Mouse (Mus musculus): ENCODE results near the gene Mrgbp. TPM values are rescaled to one million over a fixed set of nuclear protein-coding genes. Genes with fewer than 3 reads are reported as not detected.

The Mrgbp gene
- polyA plus RNA-seq (2016; fragmentation: Nextera tagmentation; extraction: Ambion mirVana), result 38.9 and 45.5 TPM in 2 replicates

GRCm38 (mm10) chr2:180581002-180581401 lies at the start of gene Mrgbp:
Mrgbp (plus strand) TSS chr2:180581304.
- Histone ChIP-seq H3K4me3 (no peak within 1 kb of the TSS), H3K9me3 (no peaks in the 10 kb centered on the region), H3K9ac (no peak within 1 kb of the TSS), H3K27ac (no peak within 1 kb of the TSS), H3K27me3 (replicated peaks) (no peaks in the 10 kb centered on the region), H3K4me1 (peaks cover 17% of the 10 kb centered on the region), H3K36me3 (peaks cover 13% of the 10 kb centered on the region), H3K4me2 (replicated peaks) (peak within 1 kb of the TSS; percentile 97; the same call in 1 of the 2 replicates)
- 78% methylated on average over 3 of the region's 3 CpGs for WGBS
- ATAC-seq (ENCODE audit: low FRiP score, low read depth), result no peak

GRCm38 (mm10) chr2:180531671-180532385 lies 49.3 kb upstream of the Mrgbp start:
- no peak overlapping the region for H3K4me2 ChIP-seq (replicated peaks)
- H3K4me1 ChIP-seq, result peaks cover 12% of the 10 kb centered on the region
- no peaks in the 10 kb centered on the region for H3K36me3 ChIP-seq
- H3K27ac ChIP-seq, result no peak overlapping the region
- WGBS, result 63% methylated on average over 7 of the region's 7 CpGs
- no peak for ATAC-seq (ENCODE audit: low FRiP score, low read depth)
- no peak overlapping the region for H3K4me3 ChIP-seq
- no peak overlapping the region for H3K9ac ChIP-seq
- H3K27me3 ChIP-seq (replicated peaks), result 0 out of 2 replicates have a peak, but pooled peaks cover 11% of the 10 kb centered on the region
- H3K9me3 ChIP-seq, result no peaks in the 10 kb centered on the region

- Histone ChIP-seq H3K9ac (no peak overlapping the region), H3K9me3 (no peaks in the 10 kb centered on the region), H3K4me1 (peaks cover 12% of the 10 kb centered on the region), H3K27ac (no peak overlapping the region), H3K27me3 (replicated peaks) (0 out of 2 replicates have a peak, but pooled peaks cover 11% of the 10 kb centered on the region), H3K4me3 (no peak overlapping the region), H3K4me2 (replicated peaks) (no peak overlapping the region), H3K36me3 (no peaks in the 10 kb centered on the region)
- no peak for ATAC-seq (ENCODE audit: low FRiP score, low read depth)
- 60% methylated on average over 6 of the region's 6 CpGs for WGBS
Observed at GRCm38 (mm10) chr2:180532386-180532995, 48.6 kb upstream of the Mrgbp start.

- Histone ChIP-seq H3K27ac (no peak overlapping the region), H3K4me1 (peaks cover 12% of the 10 kb centered on the region), H3K36me3 (no peaks in the 10 kb centered on the region), H3K4me3 (no peak overlapping the region), H3K4me2 (replicated peaks) (no peak overlapping the region), H3K27me3 (replicated peaks) (0 out of 2 replicates have a peak, but pooled peaks cover 4% of the 10 kb centered on the region), H3K9me3 (no peaks in the 10 kb centered on the region), H3K9ac (no peak overlapping the region)
- 72% methylated on average over 4 of the region's 4 CpGs for WGBS
- no peak for ATAC-seq (ENCODE audit: low FRiP score, low read depth)
Observed at GRCm38 (mm10) chr2:180533237-180533636, 47.9 kb upstream of the Mrgbp start.

GRCm38 (mm10) chr2:180543675-180544074 lies 37.4 kb upstream of the Mrgbp start:
- no peaks in the 10 kb centered on the region for H3K9me3 ChIP-seq
- H3K4me2 ChIP-seq (replicated peaks), result no peak overlapping the region
- H3K27me3 ChIP-seq (replicated peaks), result no peaks in the 10 kb centered on the region
- no peak for ATAC-seq (ENCODE audit: low FRiP score, low read depth)
- H3K27ac ChIP-seq, result no peak overlapping the region
- H3K9ac ChIP-seq, result no peak overlapping the region
- 89% methylated on average over 2 of the region's 2 CpGs for WGBS
- H3K4me3 ChIP-seq, result no peak overlapping the region
- no peaks in the 10 kb centered on the region for H3K36me3 ChIP-seq
- peaks cover 10% of the 10 kb centered on the region for H3K4me1 ChIP-seq

- Histone ChIP-seq H3K4me2 (replicated peaks) (no peak overlapping the region), H3K4me1 (peaks cover 10% of the 10 kb centered on the region), H3K4me3 (no peak overlapping the region), H3K27me3 (replicated peaks) (no peaks in the 10 kb centered on the region), H3K9me3 (no peaks in the 10 kb centered on the region), H3K36me3 (no peaks in the 10 kb centered on the region), H3K27ac (no peak overlapping the region), H3K9ac (no peak overlapping the region)
- WGBS, result 86% methylated on average over 18 of the region's 18 CpGs
- ATAC-seq (ENCODE audit: low FRiP score, low read depth), result no peak
Observed at GRCm38 (mm10) chr2:180545046-180545445, 36.1 kb upstream of the Mrgbp start.

- Histone ChIP-seq H3K9me3 (no peaks in the 10 kb centered on the region), H3K4me1 (peaks cover 10% of the 10 kb centered on the region), H3K4me2 (replicated peaks) (peak overlapping the region; percentile 39), H3K27me3 (replicated peaks) (no peaks in the 10 kb centered on the region), H3K4me3 (no peak overlapping the region), H3K27ac (no peak overlapping the region), H3K9ac (no peak overlapping the region), H3K36me3 (no peaks in the 10 kb centered on the region)
- ATAC-seq (ENCODE audit: low FRiP score, low read depth), result peak; percentile 76; the same call in 1 of the 2 replicates
- WGBS, result 24% methylated on average over 8 of the region's 8 CpGs
Observed at GRCm38 (mm10) chr2:180547384-180548106, 33.6 kb upstream of the Mrgbp start.

GRCm38 (mm10) chr2:180552340-180552739 lies 28.8 kb upstream of the Mrgbp start:
- H3K9ac ChIP-seq, result no peak overlapping the region
- no peaks in the 10 kb centered on the region for H3K36me3 ChIP-seq
- no peaks in the 10 kb centered on the region for H3K27me3 ChIP-seq (replicated peaks)
- H3K4me1 ChIP-seq, result peaks cover 8% of the 10 kb centered on the region
- H3K4me3 ChIP-seq, result no peak overlapping the region
- H3K9me3 ChIP-seq, result no peaks in the 10 kb centered on the region
- H3K27ac ChIP-seq, result no peak overlapping the region
- no peak overlapping the region for H3K4me2 ChIP-seq (replicated peaks)
- ATAC-seq (ENCODE audit: low FRiP score, low read depth), result no peak
- 91% methylated on average over 3 of the region's 3 CpGs for whole genome bisulfite sequencing

GRCm38 (mm10) chr2:180555219-180555618 lies 25.9 kb upstream of the Mrgbp start:
- ATAC-seq (ENCODE audit: low FRiP score, low read depth), result no peak
- Histone ChIP-seq H3K4me2 (replicated peaks) (no peak overlapping the region), H3K9me3 (no peaks in the 10 kb centered on the region), H3K27ac (no peak overlapping the region), H3K4me1 (no peaks in the 10 kb centered on the region), H3K36me3 (no peaks in the 10 kb centered on the region), H3K9ac (no peak overlapping the region), H3K27me3 (replicated peaks) (no peaks in the 10 kb centered on the region), H3K4me3 (no peak overlapping the region)
- 58% methylated on average over 3 of the region's 3 CpGs for WGBS

- Histone ChIP-seq H3K27me3 (replicated peaks) (no peaks in the 10 kb centered on the region), H3K9ac (no peak overlapping the region), H3K9me3 (no peaks in the 10 kb centered on the region), H3K4me2 (replicated peaks) (no peak overlapping the region), H3K36me3 (no peaks in the 10 kb centered on the region), H3K4me1 (no peaks in the 10 kb centered on the region), H3K4me3 (no peak overlapping the region), H3K27ac (no peak overlapping the region)
- 85% methylated on average over 3 of the region's 3 CpGs for WGBS
- ATAC-seq (ENCODE audit: low FRiP score, low read depth), result no peak
Observed at GRCm38 (mm10) chr2:180556470-180556869, 24.6 kb upstream of the Mrgbp start.

- no peaks in the 10 kb centered on the region for H3K27me3 ChIP-seq (replicated peaks)
- WGBS, result 55% methylated on average over 5 of the region's 5 CpGs
- no peak for ATAC-seq (ENCODE audit: low FRiP score, low read depth)
Observed at GRCm38 (mm10) chr2:180560245-180560644, 20.9 kb upstream of the Mrgbp start.

GRCm38 (mm10) chr2:180562146-180562545 lies 19.0 kb upstream of the Mrgbp start:
- H3K4me3 ChIP-seq, result no peak overlapping the region
- no peak overlapping the region for H3K4me2 ChIP-seq (replicated peaks)
- H3K9me3 ChIP-seq, result no peaks in the 10 kb centered on the region
- H3K9ac ChIP-seq, result no peak overlapping the region
- no peaks in the 10 kb centered on the region for H3K27me3 ChIP-seq (replicated peaks)
- H3K4me1 ChIP-seq, result peaks cover 3% of the 10 kb centered on the region; the same call in 1 of the 2 replicates
- H3K36me3 ChIP-seq, result no peaks in the 10 kb centered on the region
- no peak overlapping the region for H3K27ac ChIP-seq
- WGBS, result 49% methylated on average over 5 of the region's 5 CpGs
- no peak for ATAC-seq (ENCODE audit: low FRiP score, low read depth)

More at GRCm38 (mm10) chr2:180560245-180560644, 20.9 kb upstream of the Mrgbp start:
- H3K27ac ChIP-seq, result no peak overlapping the region
- H3K9ac ChIP-seq, result no peak overlapping the region
- H3K4me3 ChIP-seq, result no peak overlapping the region
- H3K9me3 ChIP-seq, result no peaks in the 10 kb centered on the region
- H3K36me3 ChIP-seq, result no peaks in the 10 kb centered on the region
- H3K4me1 ChIP-seq, result peaks cover 3% of the 10 kb centered on the region; the same call in 1 of the 2 replicates
- H3K4me2 ChIP-seq (replicated peaks), result no peak overlapping the region

All from neural tube, embryonic 12.5 days (tissue).